In the genomic region with DNA sequence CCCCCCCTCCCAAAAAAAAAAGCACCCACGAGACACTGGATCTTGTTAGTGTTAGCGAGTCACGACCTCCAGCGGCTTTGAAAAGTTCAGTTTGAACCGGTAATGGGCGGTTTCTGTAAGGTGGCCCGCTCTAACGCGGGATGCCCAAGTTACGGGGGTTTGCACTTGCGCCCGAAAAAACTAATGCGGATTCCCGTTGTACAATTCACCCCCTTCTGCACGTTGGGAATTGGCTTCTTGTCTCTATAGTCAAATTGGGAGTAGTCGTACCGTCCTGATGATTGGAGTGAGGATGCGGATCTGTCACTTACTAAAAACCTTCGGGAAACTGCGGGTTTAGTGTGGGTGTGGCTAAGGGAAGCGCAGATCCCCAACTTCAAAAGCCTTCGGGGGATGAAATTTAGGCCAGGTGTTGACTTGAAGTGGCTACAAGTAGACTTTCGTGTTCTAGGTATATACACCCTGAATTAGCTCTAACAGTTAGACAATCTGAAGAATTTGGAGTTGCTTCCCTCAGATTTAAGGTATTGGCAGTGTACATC, we compare ENCODE assay signal across 8 mouse cellular contexts. TPM values are rescaled to one million over a fixed set of nuclear protein-coding genes. Genes with fewer than 3 reads are reported as not detected.
DNase-seq lines count a peak whose midpoint lies in the region; ATAC-seq and TF ChIP-seq lines count a peak whose summit lies in the region.

No protein-coding gene starts in this region.

- peak overlapping the region; percentile 89; the same call in 1 of the 2 replicates for H3K27ac ChIP-seq in left cerebral cortex, adult 2 months
- no peak overlapping the region for H3K27ac ChIP-seq in forebrain, embryonic 11.5 days (ENCODE audit: low read depth, low read length)
- H3K27ac ChIP-seq in limb, embryonic 11.5 days (replicated peaks; ENCODE audit: low read depth, low read length): peak overlapping the region; percentile 83

- no peaks in the 10 kb centered on the region for H3K9me3 ChIP-seq in forebrain, embryonic 11.5 days (ENCODE audit: control insufficient read depth, low read length)
- no peaks in the 10 kb centered on the region for H3K9me3 ChIP-seq in limb, embryonic 11.5 days (ENCODE audit: control insufficient read depth, low read length)

- H3K36me3 ChIP-seq in forebrain, embryonic 11.5 days (ENCODE audit: control insufficient read depth, insufficient read depth, low read length): no peaks in the 10 kb centered on the region
- H3K36me3 ChIP-seq in limb, embryonic 11.5 days (ENCODE audit: control insufficient read depth, insufficient read depth, low read length): peaks cover 4% of the 10 kb centered on the region

- no peaks in the 10 kb centered on the region for H3K27me3 ChIP-seq in forebrain, embryonic 11.5 days (ENCODE audit: control insufficient read depth, insufficient read depth, low read length)
- H3K27me3 ChIP-seq in limb, embryonic 11.5 days (ENCODE audit: control insufficient read depth, insufficient read depth, low read length): no peaks in the 10 kb centered on the region

- ATAC-seq in forebrain, embryonic 11.5 days (replicated peaks; ENCODE audit: low FRiP score): peak; percentile 1; the same call in 1 of the 2 replicates
- ATAC-seq in limb, embryonic 11.5 days (ENCODE audit: insufficient number of reproducible peaks, low FRiP score, low TSS enrichment, low read depth): peak; percentile 23
- no peak for ATAC-seq in megakaryocyte-erythroid progenitor cell, adult 5-6 weeks (replicated peaks; ENCODE audit: low FRiP score, low TSS enrichment, poor library complexity, severe bottlenecking)

- DNase-seq in left cerebral cortex, adult 2 months (ENCODE audit: extremely low spot score in 1 of 2, low spot score in 2 of 2): peak in 1 of 2 experiments; percentile 12
- DNase-seq in left cerebral cortex, postnatal 4 days: no peak
- DNase-seq in WW6 (ENCODE audit: low read depth, low spot score): peak; percentile 33
- DNase-seq in forebrain, embryonic 11.5 days (ENCODE audit: low spot score): no peak
- peak; percentile 75 for DNase-seq in limb, embryonic 11.5 days (ENCODE audit: low spot score)
- peak; percentile 78 for DNase-seq in naive thymus-derived CD4-positive, alpha-beta T cell, adult 2 months (ENCODE audit: low read depth)
- DNase-seq in kidney, adult 11 months: no peak

- intact Hi-C loops in left cerebral cortex, adult 2 months (cut with DNase I): no loop called here
- intact Hi-C loops in left cerebral cortex, postnatal 4 days (cut with DNase I): no loop called here

- no peaks in the 10 kb centered on the region for H3K4me1 ChIP-seq in forebrain, embryonic 11.5 days (replicated peaks; ENCODE audit: control insufficient read depth, insufficient read depth, low read length)
- H3K4me1 ChIP-seq in limb, embryonic 11.5 days (ENCODE audit: control insufficient read depth, insufficient read depth, low read length): no peaks in the 10 kb centered on the region

- H3K4me3 ChIP-seq in left cerebral cortex, adult 2 months: peak overlapping the region; percentile 99
- peak overlapping the region; percentile 88 for H3K4me3 ChIP-seq in forebrain, embryonic 11.5 days (ENCODE audit: low read depth, low read length)
- peak overlapping the region; percentile 94 for H3K4me3 ChIP-seq in limb, embryonic 11.5 days (ENCODE audit: low read depth, low read length)

- H3K4me2 ChIP-seq in forebrain, embryonic 11.5 days (ENCODE audit: low read depth, low read length, severe bottlenecking): peak overlapping the region; percentile 75
- peak overlapping the region; percentile 73 for H3K4me2 ChIP-seq in limb, embryonic 11.5 days (ENCODE audit: low read depth, severe bottlenecking)

- WGBS in forebrain, embryonic 11.5 days: 3% methylated on average over 23 of the region's 23 CpGs
- under 1% methylated on average over 23 of the region's 23 CpGs for WGBS in limb, embryonic 11.5 days

- H3K9ac ChIP-seq in forebrain, embryonic 11.5 days (ENCODE audit: low read length): peak overlapping the region; percentile 93
- peak overlapping the region; percentile 93 for H3K9ac ChIP-seq in limb, embryonic 11.5 days (ENCODE audit: low read length)

- no peak for TF ChIP-seq CTCF in left cerebral cortex, adult 2 months (IDR thresholded peaks at IDR 0.05)

RNA-seq across cellular contexts. Expression of a gene that starts 0.8 kb away (rescaled TPM):
- total RNA-seq in left cerebral cortex, adult 2 months (2021): 10 to 100 TPM; 32.9 to 34.2 TPM
- total RNA-seq in left cerebral cortex, postnatal 4 days (2021): 10 to 100 TPM; 34.8 to 35.2 TPM
- polyA plus RNA-seq in forebrain, embryonic 11.5 days (2014; fragmentation: Nextera tagmentation; extraction: Ambion mirVana): 99.3 and 112 TPM in 2 replicates
- polyA plus RNA-seq in limb, embryonic 11.5 days (2014; fragmentation: Nextera tagmentation; extraction: Ambion mirVana): 96.5 and 109 TPM in 2 replicates
- total RNA-seq in megakaryocyte-erythroid progenitor cell, adult 5-6 weeks (2014; fragmentation: Nextera tagmentation): 121 and 124 TPM in 2 replicates
- 49.7 and 59.8 TPM in 2 replicates for total RNA-seq in megakaryocyte-erythroid progenitor cell, adult 5-6 weeks (2017)

RNA-seq across cellular contexts. Expression of a gene that starts 17.2 kb away (rescaled TPM):
- total RNA-seq in left cerebral cortex, adult 2 months (2021): 1 to 10 TPM; 2.1 to 2.2 TPM
- total RNA-seq in left cerebral cortex, postnatal 4 days (2021): under 1 TPM; 0.44 to 0.79 TPM
- 0.13 and 0.19 TPM in 2 replicates for polyA plus RNA-seq in forebrain, embryonic 11.5 days (2014; fragmentation: Nextera tagmentation; extraction: Ambion mirVana)
- 0.16 TPM in 1 of 2 replicates, not detected in the other for polyA plus RNA-seq in limb, embryonic 11.5 days (2014; fragmentation: Nextera tagmentation; extraction: Ambion mirVana)
- 0.54 and 0.63 TPM in 2 replicates for total RNA-seq in megakaryocyte-erythroid progenitor cell, adult 5-6 weeks (2014; fragmentation: Nextera tagmentation)
- total RNA-seq in megakaryocyte-erythroid progenitor cell, adult 5-6 weeks (2017): 0.52 and 1.4 TPM in 2 replicates

RNA-seq across cellular contexts. Expression of a gene that starts 41.2 kb away (rescaled TPM):
- total RNA-seq in left cerebral cortex, adult 2 months (2021): not detected
- not detected for total RNA-seq in left cerebral cortex, postnatal 4 days (2021)
- not detected in 2 replicates for polyA plus RNA-seq in forebrain, embryonic 11.5 days (2014; fragmentation: Nextera tagmentation; extraction: Ambion mirVana)
- not detected in 2 replicates for polyA plus RNA-seq in limb, embryonic 11.5 days (2014; fragmentation: Nextera tagmentation; extraction: Ambion mirVana)
- not detected in 2 replicates for total RNA-seq in megakaryocyte-erythroid progenitor cell, adult 5-6 weeks (2014; fragmentation: Nextera tagmentation)
- not detected in 2 replicates for total RNA-seq in megakaryocyte-erythroid progenitor cell, adult 5-6 weeks (2017)

RNA-seq across cellular contexts. Expression of a gene that starts 48.2 kb away (rescaled TPM):
- under 1 TPM; 0.16 to 0.23 TPM for total RNA-seq in left cerebral cortex, adult 2 months (2021)
- under 1 TPM; 0.12 to 0.16 TPM for total RNA-seq in left cerebral cortex, postnatal 4 days (2021)
- 0.09 TPM in 1 of 2 replicates, not detected in the other for polyA plus RNA-seq in forebrain, embryonic 11.5 days (2014; fragmentation: Nextera tagmentation; extraction: Ambion mirVana)
- polyA plus RNA-seq in limb, embryonic 11.5 days (2014; fragmentation: Nextera tagmentation; extraction: Ambion mirVana): not detected in 2 replicates
- 3.4 and 4.8 TPM in 2 replicates for total RNA-seq in megakaryocyte-erythroid progenitor cell, adult 5-6 weeks (2014; fragmentation: Nextera tagmentation)
- total RNA-seq in megakaryocyte-erythroid progenitor cell, adult 5-6 weeks (2017): 1.7 and 1.8 TPM in 2 replicates

Comparison
In these comparisons a context has a peak if more than half of its experiments do, and no peak if none do; other contexts are left out.
1. DNase-seq: peak in WW6 (single experiment), limb, embryonic 11.5 days (single experiment) and naive thymus-derived CD4-positive, alpha-beta T cell, adult 2 months (single experiment); none in left cerebral cortex, postnatal 4 days (single experiment), forebrain, embryonic 11.5 days (single experiment) and kidney, adult 11 months (single experiment).
2. Peak in every context shown above with its lines, with median percentiles within 50 percentile points of each other: H3K4me3 ChIP-seq.